Mouse (Mus musculus) limb, embryonic 10.5 days (tissue): ENCODE measurements around the gene Prune2. TPM values are rescaled to one million over a fixed set of nuclear protein-coding genes. Genes with fewer than 3 reads are reported as not detected.

Source experiments
- DNase-seq: peaks from one replicate; pipeline ENCODE4 v3.0.0-alpha.2; 2017; ENCODE audit warnings: low spot score
- H3K27ac ChIP-seq: fragments of 300-500 bp; sonication (generic); 2 replicates; pipeline ENCODE4 v1.5.1; 2016; ENCODE audit warnings: mild to moderate bottlenecking
- H3K27me3 ChIP-seq: fragments of 300-500 bp; sonication (generic); 2 replicates; pipeline ENCODE4 v1.6.1; 2016; ENCODE audit warnings: low read depth, mild to moderate bottlenecking; ENCODE audit not compliant: poor library complexity, severe bottlenecking
- H3K36me3 ChIP-seq: fragments of 300-500 bp; sonication (generic); 2 replicates; pipeline ENCODE4 v1.6.1; 2016; ENCODE audit warnings: mild to moderate bottlenecking, moderate library complexity
- H3K4me1 ChIP-seq: fragments of 300-500 bp; sonication (generic); 2 replicates; pipeline ENCODE4 v1.6.1; 2016
- H3K4me3 ChIP-seq: fragments of 300-500 bp; sonication (generic); 2 replicates; pipeline ENCODE4 v1.5.1; 2016; ENCODE audit warnings: mild to moderate bottlenecking, moderate library complexity
- H3K9me3 ChIP-seq: fragments of 300-500 bp; sonication (generic); replicated peaks from 2 replicates; pipeline ENCODE4 v1.6.1; 2016; ENCODE audit warnings: mild to moderate bottlenecking
- WGBS: fragments of 180-500 bp; shearing (Covaris S2); methylation state at CpG from one replicate; pipeline ENCODE4 v1.1.7; 2016; 5-methylcytosine and 5-hydroxymethylcytosine counted together
- polyA plus RNA-seq: library from polyadenylated mRNA; unstranded; fragments of >200 nt; fragmentation: Nextera tagmentation; extraction: Ambion mirVana; gene quantifications from 2 replicates; pipeline ENCODE4 v1.2.1, GENCODE M21; 2016

Prune2 gene
- polyA plus RNA-seq, 1 experiment from 2014 or later: 0.21 TPM

DNA sequence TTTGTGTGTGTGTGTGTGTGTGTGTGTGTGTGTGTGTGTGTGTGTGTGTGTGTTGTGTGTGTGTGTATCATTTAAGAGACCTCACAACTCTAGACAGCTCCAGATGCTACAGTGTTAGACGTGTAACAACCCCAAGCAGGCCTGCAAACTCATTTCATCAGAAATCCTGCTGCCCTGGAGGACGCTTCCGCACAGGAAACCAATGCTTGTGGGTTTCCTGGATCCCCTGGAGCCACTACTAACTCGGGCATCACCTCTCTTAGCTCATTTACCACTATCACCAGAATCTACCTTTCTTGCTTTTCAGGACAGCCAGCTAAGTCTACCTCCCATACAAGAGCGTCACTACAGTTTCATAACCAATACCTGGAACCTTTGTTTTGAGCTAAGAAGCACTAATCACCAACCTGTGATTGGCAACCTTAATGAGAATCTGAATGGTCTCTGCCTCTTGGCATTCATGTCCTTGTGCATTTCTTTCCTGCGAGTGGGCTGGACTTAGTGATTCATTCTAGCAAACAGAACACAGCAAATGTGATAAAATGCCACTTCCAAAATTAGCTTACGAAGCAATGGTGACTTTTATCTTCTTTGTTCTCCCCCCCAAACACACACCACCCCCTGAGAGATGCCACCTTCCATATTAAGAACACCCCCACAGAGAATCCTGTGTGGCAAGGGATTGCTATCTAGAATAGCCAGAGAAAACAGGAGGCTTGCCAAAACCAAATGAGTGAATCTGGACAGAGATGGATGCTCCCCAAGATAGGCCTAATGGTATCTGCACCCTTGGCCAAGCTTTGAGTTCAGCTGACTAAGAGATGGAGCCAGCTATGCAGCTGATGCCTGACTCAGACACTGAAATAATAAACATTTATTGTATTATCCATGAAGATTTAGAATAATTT lies 284.5 kb downstream of the Prune2 start:
- H3K4me1 ChIP-seq: no peaks in the 10 kb centered on the region
- 89% methylated on average over 7 of the region's 7 CpGs for WGBS
- no peaks in the 10 kb centered on the region for H3K9me3 ChIP-seq
- no peaks in the 10 kb centered on the region for H3K27me3 ChIP-seq
- H3K4me3 ChIP-seq: no peak overlapping the region
- no peaks in the 10 kb centered on the region for H3K36me3 ChIP-seq
- H3K27ac ChIP-seq: no peak overlapping the region
- DNase-seq: no peak

- H3K4me1 ChIP-seq: no peaks in the 10 kb centered on the region
- no peak overlapping the region for H3K27ac ChIP-seq
- H3K36me3 ChIP-seq: no peaks in the 10 kb centered on the region
- H3K4me3 ChIP-seq: no peak overlapping the region
- 90% methylated on average over 1 of the region's 1 CpGs for WGBS
- no peaks in the 10 kb centered on the region for H3K9me3 ChIP-seq
- DNase-seq: no peak
- no peaks in the 10 kb centered on the region for H3K27me3 ChIP-seq
Observed at GRCm38 (mm10) chr19:17241206-17241605, 285.3 kb downstream of the Prune2 start.

DNA sequence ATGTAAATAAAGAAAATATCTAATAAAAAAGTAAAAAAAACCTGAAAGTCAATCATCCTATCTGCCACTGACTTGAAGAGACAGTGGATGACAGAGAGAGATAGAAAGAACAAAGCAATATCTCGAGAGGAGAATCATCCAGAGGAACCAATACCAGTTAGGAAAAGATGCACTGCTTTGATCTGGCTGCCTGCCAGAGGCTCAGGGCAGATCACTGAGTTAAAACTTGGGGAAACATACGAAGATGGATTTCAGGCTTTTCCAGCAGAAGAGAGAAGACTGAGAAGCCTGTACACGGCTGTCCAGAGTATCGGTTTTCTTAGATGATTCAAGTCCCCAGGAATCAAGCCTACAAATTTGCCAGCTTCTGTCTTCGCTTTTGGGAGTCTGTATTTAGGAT lies 287.0 kb downstream of the Prune2 start:
- H3K4me3 ChIP-seq: no peak overlapping the region
- no peaks in the 10 kb centered on the region for H3K9me3 ChIP-seq
- 85% methylated on average over 5 of the region's 5 CpGs for WGBS
- no peaks in the 10 kb centered on the region for H3K27me3 ChIP-seq
- no peaks in the 10 kb centered on the region for H3K4me1 ChIP-seq
- H3K27ac ChIP-seq: no peak overlapping the region
- H3K36me3 ChIP-seq: no peaks in the 10 kb centered on the region
- DNase-seq: no peak

DNA sequence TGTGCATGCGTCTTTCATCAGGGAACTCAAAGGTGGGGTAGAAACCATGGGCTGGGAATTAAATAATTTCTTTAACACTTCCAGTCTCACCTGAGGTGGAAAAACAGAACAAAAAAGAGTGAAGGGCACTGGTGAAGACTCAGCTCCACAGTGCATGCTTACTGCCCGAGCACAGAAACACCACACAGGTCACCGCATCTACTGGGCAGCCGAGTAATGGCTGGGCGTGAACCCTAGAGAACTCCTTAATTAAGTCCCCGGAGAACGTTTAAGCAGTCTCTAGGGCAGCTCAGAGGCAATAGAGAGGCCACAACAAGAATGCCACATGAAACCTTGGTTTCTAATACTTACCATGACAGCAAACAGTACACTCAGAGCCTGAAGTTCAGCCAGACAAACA lies 288.6 kb downstream of the Prune2 start:
- no peaks in the 10 kb centered on the region for H3K9me3 ChIP-seq
- H3K27ac ChIP-seq: no peak overlapping the region
- DNase-seq: no peak
- no peaks in the 10 kb centered on the region for H3K27me3 ChIP-seq
- no peaks in the 10 kb centered on the region for H3K36me3 ChIP-seq
- WGBS: 77% methylated on average over 7 of the region's 7 CpGs
- H3K4me3 ChIP-seq: no peak overlapping the region
- H3K4me1 ChIP-seq: no peaks in the 10 kb centered on the region

DNA sequence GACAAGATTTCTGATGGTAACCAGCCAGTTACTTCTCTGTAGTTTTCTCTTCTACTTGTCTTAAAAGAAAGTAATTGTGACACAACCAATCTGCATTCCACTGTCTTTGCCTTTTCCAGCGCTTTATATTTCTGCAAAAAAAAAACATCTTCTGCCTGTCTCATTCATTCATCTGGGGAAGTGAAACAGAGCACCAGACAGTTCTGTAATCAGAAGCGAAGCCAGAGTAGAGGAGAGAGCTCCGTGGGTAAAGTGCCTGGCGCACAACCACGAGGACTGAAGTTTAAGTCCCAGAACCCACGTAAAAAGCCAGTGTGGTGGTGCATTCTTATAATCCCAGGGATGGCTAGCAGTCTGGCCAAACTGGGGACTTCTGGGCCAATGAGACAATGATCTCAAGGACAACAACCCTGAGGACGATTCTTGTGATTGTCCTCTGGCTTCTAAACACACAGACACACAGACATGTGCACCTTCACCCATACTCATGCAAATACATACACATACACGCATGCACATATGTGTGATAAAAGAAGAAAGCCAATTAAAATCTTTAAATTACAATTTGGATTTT lies 291.5 kb downstream of the Prune2 start:
- no peak overlapping the region for H3K27ac ChIP-seq
- whole genome bisulfite sequencing: 88% methylated on average over 8 of the region's 8 CpGs
- no peaks in the 10 kb centered on the region for H3K36me3 ChIP-seq
- no peaks in the 10 kb centered on the region for H3K9me3 ChIP-seq
- H3K27me3 ChIP-seq: no peaks in the 10 kb centered on the region
- no peaks in the 10 kb centered on the region for H3K4me1 ChIP-seq
- DNase-seq: no peak
- no peak overlapping the region for H3K4me3 ChIP-seq

GRCm38 (mm10) chr19:17249691-17250090 lies 293.8 kb downstream of the Prune2 start:
- no peak overlapping the region for H3K27ac ChIP-seq
- no peaks in the 10 kb centered on the region for H3K36me3 ChIP-seq
- no peak for DNase-seq
- 0 out of 2 replicates have a peak, but pooled peaks cover 2% of the 10 kb centered on the region for H3K4me1 ChIP-seq
- no peaks in the 10 kb centered on the region for H3K9me3 ChIP-seq
- no peaks in the 10 kb centered on the region for H3K27me3 ChIP-seq
- WGBS: 89% methylated on average over 9 of the region's 9 CpGs
- H3K4me3 ChIP-seq: no peak overlapping the region

- no peak overlapping the region for H3K27ac ChIP-seq
- H3K4me3 ChIP-seq: no peak overlapping the region
- H3K27me3 ChIP-seq: no peaks in the 10 kb centered on the region
- H3K4me1 ChIP-seq: 0 out of 2 replicates have a peak, but pooled peaks cover 2% of the 10 kb centered on the region
- H3K36me3 ChIP-seq: no peaks in the 10 kb centered on the region
- DNase-seq: no peak
- WGBS: 87% methylated on average over 7 of the region's 7 CpGs
- H3K9me3 ChIP-seq: no peaks in the 10 kb centered on the region
Observed at GRCm38 (mm10) chr19:17250801-17251200, 294.9 kb downstream of the Prune2 start.

GRCm38 (mm10) chr19:17251453-17251852 lies 295.5 kb downstream of the Prune2 start:
- WGBS: 87% methylated on average over 8 of the region's 8 CpGs
- Histone ChIP-seq H3K36me3 (no peaks in the 10 kb centered on the region), H3K27ac (no peak overlapping the region), H3K4me3 (no peak overlapping the region), H3K27me3 (no peaks in the 10 kb centered on the region), H3K4me1 (0 out of 2 replicates have a peak, but pooled peaks cover 2% of the 10 kb centered on the region), H3K9me3 (no peaks in the 10 kb centered on the region)
- DNase-seq: no peak

DNA sequence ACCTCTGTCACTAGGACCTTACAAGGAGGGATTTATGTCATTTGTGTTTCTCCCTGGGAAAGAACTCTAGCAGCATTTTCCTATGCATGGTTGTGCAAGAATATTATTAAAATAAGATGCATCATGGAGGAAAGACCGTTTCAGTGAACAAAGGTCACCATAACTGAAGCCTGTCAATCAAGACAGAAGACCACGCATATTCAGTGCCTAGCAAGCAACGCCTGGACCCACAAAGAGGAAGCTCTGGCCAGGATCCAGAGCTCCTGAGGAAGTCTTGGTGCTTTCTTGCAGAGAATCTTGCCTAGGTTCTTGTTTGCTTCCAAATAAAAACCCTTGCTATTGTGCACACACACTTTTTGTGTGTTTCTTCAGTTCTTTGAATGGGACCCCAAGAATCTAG lies 296.9 kb downstream of the Prune2 start:
- H3K27me3 ChIP-seq: no peaks in the 10 kb centered on the region
- H3K27ac ChIP-seq: no peak overlapping the region
- H3K4me3 ChIP-seq: no peak overlapping the region
- no peaks in the 10 kb centered on the region for H3K9me3 ChIP-seq
- H3K36me3 ChIP-seq: no peaks in the 10 kb centered on the region
- H3K4me1 ChIP-seq: 0 out of 2 replicates have a peak, but pooled peaks cover 2% of the 10 kb centered on the region
- no peak for DNase-seq
- WGBS: 87% methylated on average over 3 of the region's 3 CpGs

DNA sequence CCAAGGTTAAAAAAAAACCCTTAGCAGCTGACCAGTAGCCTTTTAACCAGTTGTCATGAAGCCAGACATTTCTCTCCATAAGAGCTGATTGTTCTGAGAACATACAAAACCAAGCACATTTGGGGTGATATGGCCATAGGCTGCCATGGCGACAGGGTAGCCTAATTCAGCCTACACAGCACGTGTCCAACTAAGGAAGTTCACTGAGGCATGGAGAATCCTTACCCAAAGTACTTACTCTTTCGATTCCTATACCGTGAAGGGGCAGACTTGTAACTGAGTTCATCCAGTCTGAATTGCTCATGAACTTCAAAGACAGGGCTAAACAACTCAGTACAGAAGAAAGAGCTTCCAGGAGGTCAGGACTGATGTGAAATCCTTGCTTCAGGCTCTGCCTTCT lies 299.6 kb downstream of the Prune2 start:
- 92% methylated on average over 4 of the region's 4 CpGs for WGBS
- H3K4me1 ChIP-seq: 0 out of 2 replicates have a peak, but pooled peaks cover 2% of the 10 kb centered on the region

GRCm38 (mm10) chr19:17256388-17256787 lies 300.5 kb downstream of the Prune2 start:
- no peak for DNase-seq
- Histone ChIP-seq H3K4me1 (0 out of 2 replicates have a peak, but pooled peaks cover 2% of the 10 kb centered on the region), H3K36me3 (no peaks in the 10 kb centered on the region), H3K27me3 (no peaks in the 10 kb centered on the region), H3K4me3 (no peak overlapping the region), H3K9me3 (no peaks in the 10 kb centered on the region), H3K27ac (no peak overlapping the region)
- WGBS: 82% methylated on average over 8 of the region's 8 CpGs

More for the DNA sequence above, 299.6 kb downstream of the Prune2 start:
- Histone ChIP-seq H3K4me3 (no peak overlapping the region), H3K36me3 (no peaks in the 10 kb centered on the region), H3K9me3 (no peaks in the 10 kb centered on the region), H3K27me3 (no peaks in the 10 kb centered on the region), H3K27ac (no peak overlapping the region)
- DNase-seq: no peak

DNA sequence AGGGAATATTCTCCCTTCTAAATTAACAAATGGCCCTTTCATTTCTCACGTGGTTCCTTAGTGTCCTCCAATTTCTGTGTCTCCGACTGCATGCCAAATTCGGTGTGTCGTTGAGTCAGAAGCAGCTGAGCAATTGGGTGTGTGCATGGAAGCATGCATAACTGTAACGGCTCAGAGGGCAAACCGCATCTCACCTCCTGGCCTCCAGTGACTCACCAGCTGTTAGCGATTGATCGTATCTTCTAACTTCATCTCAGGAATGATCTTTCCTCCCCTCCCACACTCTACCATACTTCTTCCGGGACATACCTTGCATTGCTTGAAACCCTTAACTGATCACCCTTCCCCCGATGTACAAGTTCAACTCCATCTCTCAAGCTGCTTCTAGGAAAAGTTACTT lies 300.9 kb downstream of the Prune2 start:
- 89% methylated on average over 10 of the region's 10 CpGs for WGBS
- H3K27me3 ChIP-seq: no peaks in the 10 kb centered on the region
- 0 out of 2 replicates have a peak, but pooled peaks cover 2% of the 10 kb centered on the region for H3K4me1 ChIP-seq
- H3K4me3 ChIP-seq: no peak overlapping the region
- no peaks in the 10 kb centered on the region for H3K9me3 ChIP-seq
- H3K36me3 ChIP-seq: no peaks in the 10 kb centered on the region
- H3K27ac ChIP-seq: no peak overlapping the region
- no peak for DNase-seq

DNA sequence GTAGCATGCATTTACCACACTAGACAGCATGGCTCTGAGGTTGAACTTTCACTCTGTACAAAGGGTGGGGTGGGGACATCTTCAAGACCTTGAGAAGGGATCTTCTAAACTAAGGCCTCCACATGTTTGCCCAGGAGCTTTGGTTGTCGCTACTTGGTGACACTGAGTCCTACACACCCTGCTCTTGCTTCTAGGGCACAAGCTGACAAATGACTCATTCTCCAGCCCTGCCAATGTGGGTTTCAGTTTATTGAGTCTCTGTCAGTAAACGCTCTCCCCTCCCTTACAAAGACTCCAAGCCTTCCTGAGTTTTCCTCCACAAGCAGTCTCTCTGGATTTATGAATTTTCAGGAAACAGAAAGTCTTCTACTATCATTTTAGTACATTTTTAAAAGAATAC lies 307.3 kb downstream of the Prune2 start:
- H3K4me3 ChIP-seq: no peak overlapping the region
- DNase-seq: no peak
- no peaks in the 10 kb centered on the region for H3K36me3 ChIP-seq
- 92% methylated on average over 2 of the region's 2 CpGs for WGBS
- H3K9me3 ChIP-seq: no peaks in the 10 kb centered on the region
- H3K27ac ChIP-seq: no peak overlapping the region
- H3K27me3 ChIP-seq: no peaks in the 10 kb centered on the region
- H3K4me1 ChIP-seq: no peaks in the 10 kb centered on the region
